Mouse (Mus musculus): ENCODE measurements at regions not wholly inside any gene's neighbourhood (a gene's known extent, or its start where the extent isn't known, plus 50 kb on each side); places are given as distances from the start of the nearest gene placed in this dataset.

DNA sequence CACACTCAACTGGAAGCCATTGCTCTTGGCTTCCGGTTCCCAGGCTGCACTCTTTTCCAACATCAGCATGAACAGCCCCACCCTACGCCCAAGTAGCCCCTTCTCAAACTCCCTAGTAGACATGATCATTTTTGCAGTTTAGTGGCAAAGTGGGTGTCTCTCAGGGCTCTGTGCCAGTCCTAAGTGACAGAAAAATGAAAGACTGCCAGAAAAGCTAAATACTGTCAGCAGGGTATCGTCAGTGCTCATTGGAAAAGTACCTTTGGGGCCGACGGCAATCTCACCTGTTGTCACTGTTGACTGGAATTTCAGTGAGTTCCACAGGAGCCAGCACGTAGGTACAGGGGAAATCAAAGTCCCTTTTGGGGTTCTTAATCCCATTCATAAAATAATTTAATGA lies 211.0 kb downstream of the Gm10260 start:
- TF ChIP-seq CTCF (conservative IDR thresholded peaks at IDR 0.05; ENCODE audit: insufficient read depth, insufficient read length, low read depth, low read length) = no peak
- no peak for TF ChIP-seq POLR2A (IDR thresholded peaks at IDR 0.05; ENCODE audit: low read depth, low read length)
